ENCODE assay signal across 8 mouse cellular contexts in genomic region chr8:80738388-80739154, GRCm38 (mm10). TPM values are rescaled to one million over a fixed set of nuclear protein-coding genes. Genes with fewer than 3 reads are reported as not detected.
DNase-seq lines count a peak whose midpoint lies in the region; ATAC-seq and TF ChIP-seq lines count a peak whose summit lies in the region.

No protein-coding gene starts in this region.

- H3K27me3 ChIP-seq in heart, embryonic 11.5 days (ENCODE audit: control insufficient read depth, insufficient read depth, low read length) = no peaks in the 10 kb centered on the region
- no peaks in the 10 kb centered on the region for H3K27me3 ChIP-seq in kidney, postnatal 0 days (ENCODE audit: insufficient read depth, low read length)
- no peaks in the 10 kb centered on the region for H3K27me3 ChIP-seq in liver, embryonic 15.5 days
- no peaks in the 10 kb centered on the region for H3K27me3 ChIP-seq in neural tube, embryonic 11.5 days (ENCODE audit: control insufficient read depth, insufficient read depth, low read length)
- H3K27me3 ChIP-seq in stomach, postnatal 0 days (ENCODE audit: control insufficient read depth, insufficient read depth, low read length) = no peaks in the 10 kb centered on the region

- TF ChIP-seq POLR2A in brain, embryonic 14.5 days (IDR thresholded peaks at IDR 0.05; ENCODE audit: borderline replicate concordance, extremely low read depth, insufficient read depth, insufficient read length, poor library complexity, severe bottlenecking) = no peak

- ATAC-seq in erythroblast, adult 5-6 weeks (replicated peaks; ENCODE audit: low FRiP score, poor library complexity, severe bottlenecking) = peak; percentile 65
- ATAC-seq in heart, embryonic 11.5 days (replicated peaks; ENCODE audit: insufficient number of reproducible peaks, low FRiP score, low TSS enrichment) = peak; percentile 56
- ATAC-seq in kidney, postnatal 0 days (replicated peaks; ENCODE audit: low FRiP score, low read depth) = peak; percentile 50
- ATAC-seq in liver, embryonic 15.5 days (ENCODE audit: insufficient read depth) = peak; percentile 51
- ATAC-seq in neural tube, embryonic 11.5 days (ENCODE audit: insufficient read depth, low FRiP score, low TSS enrichment) = peak; percentile 75
- peak; percentile 63 for ATAC-seq in stomach, postnatal 0 days (ENCODE audit: low FRiP score, low TSS enrichment)

- peaks cover 10% of the 10 kb centered on the region for H3K36me3 ChIP-seq in heart, embryonic 11.5 days (ENCODE audit: control insufficient read depth, insufficient read depth, low read length)
- H3K36me3 ChIP-seq in kidney, postnatal 0 days (ENCODE audit: insufficient read depth, low read length) = no peaks in the 10 kb centered on the region
- peaks cover 22% of the 10 kb centered on the region for H3K36me3 ChIP-seq in liver, embryonic 15.5 days (replicated peaks)
- H3K36me3 ChIP-seq in neural tube, embryonic 11.5 days (ENCODE audit: control insufficient read depth, insufficient read depth, low read length) = peaks cover 5% of the 10 kb centered on the region
- no peaks in the 10 kb centered on the region for H3K36me3 ChIP-seq in stomach, postnatal 0 days (ENCODE audit: control insufficient read depth, insufficient read depth, low read length)

- H3K27ac ChIP-seq in heart, embryonic 11.5 days (ENCODE audit: low read depth, low read length) = peak overlapping the region; percentile 99
- H3K27ac ChIP-seq in kidney, postnatal 0 days = peak overlapping the region; percentile 99
- H3K27ac ChIP-seq in liver, embryonic 15.5 days (replicated peaks) = peak overlapping the region; percentile 97
- H3K27ac ChIP-seq in neural tube, embryonic 11.5 days (ENCODE audit: low read depth, low read length) = peak overlapping the region; percentile 97
- H3K27ac ChIP-seq in stomach, postnatal 0 days (replicated peaks) = peak overlapping the region; percentile 97

- peak overlapping the region; percentile 91 for H3K9ac ChIP-seq in heart, embryonic 11.5 days (ENCODE audit: low read depth, low read length)
- peak overlapping the region; percentile 92 for H3K9ac ChIP-seq in kidney, postnatal 0 days (ENCODE audit: low read depth, low read length)
- peak overlapping the region; percentile 95 for H3K9ac ChIP-seq in liver, embryonic 15.5 days
- H3K9ac ChIP-seq in neural tube, embryonic 11.5 days (ENCODE audit: low read length) = peak overlapping the region; percentile 83
- peak overlapping the region; percentile 87 for H3K9ac ChIP-seq in stomach, postnatal 0 days (ENCODE audit: low read length)

- H3K4me2 ChIP-seq in heart, embryonic 11.5 days = peak overlapping the region; percentile 98
- peak overlapping the region; percentile 78 for H3K4me2 ChIP-seq in kidney, postnatal 0 days (ENCODE audit: low read length)
- H3K4me2 ChIP-seq in liver, embryonic 15.5 days = peak overlapping the region; percentile 89
- peak overlapping the region; percentile 84 for H3K4me2 ChIP-seq in neural tube, embryonic 11.5 days (ENCODE audit: low read depth)
- H3K4me2 ChIP-seq in stomach, postnatal 0 days (replicated peaks; ENCODE audit: low read depth) = peak overlapping the region; percentile 93

- TF ChIP-seq CTCF in brain, embryonic 14.5 days (IDR thresholded peaks at IDR 0.05; ENCODE audit: borderline replicate concordance, extremely low read depth, insufficient read depth, insufficient read length) = no peak
- TF ChIP-seq CTCF in kidney, postnatal 0 days (IDR thresholded peaks at IDR 0.05; ENCODE audit: low read depth) = no peak
- TF ChIP-seq CTCF in stomach, postnatal 0 days (IDR thresholded peaks at IDR 0.05; ENCODE audit: low read depth) = 0 out of 2 replicates have a peak, but pooled peaks have one; percentile 4

- TF ChIP-seq EP300 in stomach, postnatal 0 days (optimal IDR thresholded peaks at IDR 0.05) = no peak

- under 1% methylated on average over 78 of the region's 84 CpGs for WGBS in heart, embryonic 11.5 days (ENCODE audit: insufficient replicate concordance)
- WGBS in kidney, postnatal 0 days = under 1% methylated on average over 82 of the region's 84 CpGs
- WGBS in liver, embryonic 15.5 days (ENCODE audit: insufficient replicate concordance) = under 1% methylated on average over 74 of the region's 84 CpGs
- under 1% methylated on average over 76 of the region's 84 CpGs for WGBS in neural tube, embryonic 11.5 days
- under 1% methylated on average over 52 of the region's 84 CpGs for WGBS in stomach, postnatal 0 days

- H3K4me1 ChIP-seq in heart, embryonic 11.5 days (ENCODE audit: control insufficient read depth, insufficient read depth, low read length) = peaks cover 7% of the 10 kb centered on the region; the same call in 1 of the 2 replicates
- H3K4me1 ChIP-seq in kidney, postnatal 0 days (replicated peaks; ENCODE audit: insufficient read depth, low read length) = peaks cover 6% of the 10 kb centered on the region; the same call in 1 of the 2 replicates
- H3K4me1 ChIP-seq in liver, embryonic 15.5 days (replicated peaks) = peaks cover 27% of the 10 kb centered on the region
- peaks cover 4% of the 10 kb centered on the region for H3K4me1 ChIP-seq in neural tube, embryonic 11.5 days (ENCODE audit: control insufficient read depth, insufficient read depth, low read length)
- H3K4me1 ChIP-seq in stomach, postnatal 0 days (replicated peaks; ENCODE audit: control insufficient read depth, insufficient read depth) = 0 out of 2 replicates have a peak, but pooled peaks cover 2% of the 10 kb centered on the region

- H3K4me3 ChIP-seq in heart, embryonic 11.5 days (ENCODE audit: low read depth, low read length) = peak overlapping the region; percentile 97
- H3K4me3 ChIP-seq in kidney, postnatal 0 days (replicated peaks; ENCODE audit: low read depth, low read length) = peak overlapping the region; percentile 91
- peak overlapping the region; percentile 88 for H3K4me3 ChIP-seq in liver, embryonic 15.5 days (replicated peaks)
- H3K4me3 ChIP-seq in neural tube, embryonic 11.5 days (ENCODE audit: low read depth, low read length) = peak overlapping the region; percentile 86
- peak overlapping the region; percentile 82 for H3K4me3 ChIP-seq in stomach, postnatal 0 days (ENCODE audit: low read depth, low read length)

- H3K9me3 ChIP-seq in heart, embryonic 11.5 days (replicated peaks; ENCODE audit: control insufficient read depth, low read length) = no peaks in the 10 kb centered on the region
- no peaks in the 10 kb centered on the region for H3K9me3 ChIP-seq in kidney, postnatal 0 days (replicated peaks; ENCODE audit: low read length)
- no peaks in the 10 kb centered on the region for H3K9me3 ChIP-seq in liver, embryonic 15.5 days (replicated peaks)
- no peaks in the 10 kb centered on the region for H3K9me3 ChIP-seq in neural tube, embryonic 11.5 days (ENCODE audit: control insufficient read depth, low read length)
- H3K9me3 ChIP-seq in stomach, postnatal 0 days (ENCODE audit: control insufficient read depth, low read length) = no peaks in the 10 kb centered on the region

- peak; percentile 60 for DNase-seq in CD4-positive, CD25-positive, alpha-beta regulatory T cell, adult 2 months (ENCODE audit: low read depth, low spot score)
- peak; percentile 87 for DNase-seq in brain, embryonic 14.5 days (ENCODE audit: low read depth)
- DNase-seq in kidney, postnatal 0 days (ENCODE audit: low spot score) = peak; percentile 61
- DNase-seq in neural tube, embryonic 11.5 days (ENCODE audit: low spot score) = peak; percentile 74
- DNase-seq in stomach, postnatal 0 days (ENCODE audit: low spot score) = peak; percentile 48

RNA-seq across cellular contexts. Expression of gene Smarca5, which starts 0.7 kb away (rescaled TPM):
- polyA plus RNA-seq in brain, embryonic 14.5 days (2012; rRNA removed) = 23.9 and 30.8 TPM in 2 replicates
- total RNA-seq in erythroblast, adult 5-6 weeks (2015; ENCODE audit: low replicate concordance) = 49.4 and 67.3 TPM in 2 replicates
- total RNA-seq in erythroblast, adult 5-6 weeks (2017; ENCODE audit: low replicate concordance) = 59.6 and 168 TPM in 2 replicates
- polyA plus RNA-seq in heart, embryonic 11.5 days (2014; fragmentation: Nextera tagmentation; extraction: Ambion mirVana) = 51.6 and 52.7 TPM in 2 replicates
- polyA plus RNA-seq in kidney, postnatal 0 days (2015; fragmentation: Nextera tagmentation; extraction: Ambion mirVana) = 54.8 and 59.3 TPM in 2 replicates
- 41.0 and 46.0 TPM in 2 replicates for polyA plus RNA-seq in liver, embryonic 15.5 days (2015; fragmentation: Nextera tagmentation; extraction: Ambion mirVana)
- polyA plus RNA-seq in neural tube, embryonic 11.5 days (2014; fragmentation: Nextera tagmentation; extraction: Ambion mirVana) = 145 and 153 TPM in 2 replicates
- 25.6 and 28.3 TPM in 2 replicates for polyA plus RNA-seq in stomach, postnatal 0 days (2015; fragmentation: Nextera tagmentation; extraction: Ambion mirVana)

Comparison
In these comparisons a context has a peak if more than half of its experiments do, and no peak if none do; other contexts are left out.
1. Peak in every context shown above with its lines: DNase-seq, ATAC-seq, H3K4me3 ChIP-seq and H3K27ac ChIP-seq.